Mouse (Mus musculus) C2C12 (cell line): ENCODE results near the gene Tmem223. TPM values are rescaled to one million over a fixed set of nuclear protein-coding genes. Genes with fewer than 3 reads are reported as not detected.

Source experiments
- H3K27me3 ChIP-seq: one replicate; pipeline ENCODE4 v1.6.1; 2011; ENCODE audit not compliant: control insufficient read depth, insufficient read depth, insufficient read length
- H3K36me3 ChIP-seq: one replicate; pipeline ENCODE4 v1.6.1; 2011; ENCODE audit not compliant: control insufficient read depth, insufficient read depth
- H3K4me3 ChIP-seq: one replicate; pipeline ENCODE4 v1.5.1; 2011; ENCODE audit warnings: mild to moderate bottlenecking, control low read depth; ENCODE audit not compliant: poor library complexity, insufficient read depth, severe bottlenecking
- H3K79me2 ChIP-seq: one replicate; pipeline ENCODE4 v1.6.1; 2011; ENCODE audit not compliant: control insufficient read depth, insufficient read depth
- H3K79me3 ChIP-seq: one replicate; pipeline ENCODE4 v1.6.1; 2011; ENCODE audit warnings: low read depth, control low read depth
- H3ac ChIP-seq: one replicate; pipeline ENCODE3; 2011; ENCODE audit warnings: low read depth; ENCODE audit not compliant: control insufficient read depth, insufficient read length
- CEBPB ChIP-seq: IDR thresholded peaks from one replicate; pipeline ENCODE4 v1.6.1; 2011; ENCODE audit warnings: low read depth, mild to moderate bottlenecking, control low read depth, moderate library complexity
- CTCF ChIP-seq: IDR thresholded peaks from one replicate; pipeline ENCODE4 v1.5.1; 2011; ENCODE audit not compliant: control insufficient read depth, insufficient read depth, insufficient read length
- FOSL1 ChIP-seq: IDR thresholded peaks from one replicate; pipeline ENCODE4 v1.8.0; 2011; ENCODE audit warnings: mild to moderate bottlenecking, low read length; ENCODE audit not compliant: poor library complexity, insufficient read depth, severe bottlenecking
- MAX ChIP-seq: IDR thresholded peaks from one replicate; pipeline ENCODE4 v1.6.1; 2011; ENCODE audit warnings: mild to moderate bottlenecking, control low read depth
- MYOD1 ChIP-seq: IDR thresholded peaks from one replicate; pipeline ENCODE4 v1.6.1; 2011; ENCODE audit warnings: low read depth; ENCODE audit not compliant: control insufficient read depth, insufficient read length
- MYOG ChIP-seq: IDR thresholded peaks from one replicate; pipeline ENCODE4 v1.6.1; 2011; ENCODE audit not compliant: control insufficient read depth, insufficient read length; ENCODE audit errors: extremely low read depth
- USF1 ChIP-seq: IDR thresholded peaks from one replicate; pipeline ENCODE4 v1.6.1; 2011; ENCODE audit warnings: low read depth, mild to moderate bottlenecking, control low read depth, moderate library complexity
- polyA plus RNA-seq: library from polyadenylated mRNA; unstranded; fragments of >200 nt; fragmentation: generic; extraction: Trizol; gene quantifications from one replicate; pipeline ENCODE4 v1.2.1, GENCODE M21; 2012; ENCODE audit warnings: missing spikeins

The Tmem223 gene
- polyA plus RNA-seq, 1 experiment, result 58.2 TPM

- Histone ChIP-seq H3K79me2 (peaks cover 70% of the 10 kb centered on the region), H3K4me3 (peak overlapping the region; percentile 95), H3K79me3 (peaks cover 52% of the 10 kb centered on the region), H3K36me3 (peaks cover 34% of the 10 kb centered on the region), H3K27me3 (no peaks in the 10 kb centered on the region), H3ac (peak overlapping the region; percentile 99)
- TF ChIP-seq MYOD1, result no peak
- TF ChIP-seq FOSL1, result no peak
- no peak for TF ChIP-seq MYOG
- no peak for TF ChIP-seq CEBPB
- no peak for TF ChIP-seq CTCF
- no peak for TF ChIP-seq USF1
- no peak for TF ChIP-seq MAX
These were observed 13.3 kb upstream of the Tmem223 start for GRCm38 (mm10) chr19:8757471-8757998.

- Histone ChIP-seq H3K36me3 (peaks cover 34% of the 10 kb centered on the region), H3K4me3 (no peak overlapping the region), H3K79me2 (peaks cover 79% of the 10 kb centered on the region), H3ac (no peak overlapping the region), H3K27me3 (no peaks in the 10 kb centered on the region), H3K79me3 (peaks cover 56% of the 10 kb centered on the region)
- TF ChIP-seq USF1, result no peak
- no peak for TF ChIP-seq CTCF
- no peak for TF ChIP-seq FOSL1
- no peak for TF ChIP-seq CEBPB
- no peak for TF ChIP-seq MYOG
- TF ChIP-seq MYOD1, result no peak
- no peak for TF ChIP-seq MAX
These were observed 11.9 kb upstream of the Tmem223 start for GRCm38 (mm10) chr19:8758899-8759298.

GRCm38 (mm10) chr19:8760757-8761156 lies 10.0 kb upstream of the Tmem223 start:
- TF ChIP-seq CEBPB (no peak), MYOG (no peak), MYOD1 (no peak), CTCF (no peak), MAX (no peak), USF1 (no peak), FOSL1 (no peak)
- H3K4me3 ChIP-seq, result no peak overlapping the region
- H3K36me3 ChIP-seq, result peaks cover 41% of the 10 kb centered on the region
- peaks cover 56% of the 10 kb centered on the region for H3K79me3 ChIP-seq
- no peak overlapping the region for H3ac ChIP-seq
- no peaks in the 10 kb centered on the region for H3K27me3 ChIP-seq
- H3K79me2 ChIP-seq, result peaks cover 70% of the 10 kb centered on the region

- no peaks in the 10 kb centered on the region for H3K27me3 ChIP-seq
- H3K36me3 ChIP-seq, result peaks cover 65% of the 10 kb centered on the region
- no peak overlapping the region for H3ac ChIP-seq
- no peak overlapping the region for H3K4me3 ChIP-seq
- peaks cover 45% of the 10 kb centered on the region for H3K79me3 ChIP-seq
- no peak for TF ChIP-seq USF1
- TF ChIP-seq FOSL1, result no peak
- TF ChIP-seq CTCF, result no peak
- TF ChIP-seq MAX, result no peak
- no peak for TF ChIP-seq MYOD1
- TF ChIP-seq CEBPB, result no peak
- TF ChIP-seq MYOG, result no peak
- peaks cover 52% of the 10 kb centered on the region for H3K79me2 ChIP-seq
These were observed 7.5 kb upstream of the Tmem223 start for GRCm38 (mm10) chr19:8763276-8763675.

- no peak for TF ChIP-seq MYOG
- no peak for TF ChIP-seq USF1
- no peak for TF ChIP-seq CTCF
- no peak for TF ChIP-seq FOSL1
- no peak for TF ChIP-seq MYOD1
- no peak for TF ChIP-seq CEBPB
- no peak for TF ChIP-seq MAX
- Histone ChIP-seq H3K4me3 (no peak overlapping the region), H3K79me2 (peaks cover 33% of the 10 kb centered on the region), H3K27me3 (no peaks in the 10 kb centered on the region), H3K79me3 (peaks cover 23% of the 10 kb centered on the region), H3K36me3 (peaks cover 87% of the 10 kb centered on the region), H3ac (no peak overlapping the region)
These were observed 5.2 kb upstream of the Tmem223 start for GRCm38 (mm10) chr19:8765562-8765961.

- H3ac ChIP-seq, result no peak overlapping the region
- H3K27me3 ChIP-seq, result no peaks in the 10 kb centered on the region
- TF ChIP-seq MAX, result no peak
- TF ChIP-seq FOSL1, result no peak
- TF ChIP-seq USF1, result no peak
- TF ChIP-seq MYOD1, result no peak
- TF ChIP-seq CEBPB, result no peak
- TF ChIP-seq MYOG, result no peak
- no peak for TF ChIP-seq CTCF
- peaks cover 14% of the 10 kb centered on the region for H3K79me3 ChIP-seq
- peaks cover 50% of the 10 kb centered on the region for H3K79me2 ChIP-seq
- H3K4me3 ChIP-seq, result no peak overlapping the region
- H3K36me3 ChIP-seq, result peaks cover 69% of the 10 kb centered on the region
These were observed 2.2 kb downstream of the Tmem223 start for GRCm38 (mm10) chr19:8772996-8773395.
